Mouse (Mus musculus) embryonic facial prominence, embryonic 14.5 days (tissue): ENCODE results near the gene Olfr1282. TPM values are rescaled to one million over a fixed set of nuclear protein-coding genes. Genes with fewer than 3 reads are reported as not detected.

ENCODE experiments used
- polyA plus RNA-seq: library from polyadenylated mRNA; unstranded; fragments of >200 nt; fragmentation: Nextera tagmentation; extraction: Ambion mirVana; gene quantifications from 2 replicates; pipeline ENCODE4 v1.2.1, GENCODE M21; 2014

Olfr1282 gene
- polyA plus RNA-seq, 1 experiment from 2014 or later = not detected

Other genes starting within 250 kb of the Olfr1282 start
- gene Gm13941, start 230.1 kb downstream of the Olfr1282 start, polyA plus RNA-seq = not detected in 2 replicates
- not detected in 2 replicates for gene Gm15130, start 183.1 kb downstream of the Olfr1282 start, polyA plus RNA-seq
- gene 4930430A15Rik, start 106.5 kb downstream of the Olfr1282 start, polyA plus RNA-seq = not detected in 2 replicates
- not detected in 2 replicates for gene Olfr1275, start 100.8 kb downstream of the Olfr1282 start, polyA plus RNA-seq
- not detected in 2 replicates for gene Olfr1276, start 81.6 kb downstream of the Olfr1282 start, polyA plus RNA-seq
- not detected in 2 replicates for gene Olfr1277, start 62.0 kb downstream of the Olfr1282 start, polyA plus RNA-seq
- gene Olfr1278, start 45.9 kb downstream of the Olfr1282 start, polyA plus RNA-seq = not detected in 2 replicates
- gene Olfr1279, start 35.4 kb downstream of the Olfr1282 start, polyA plus RNA-seq = not detected in 2 replicates
- gene Olfr1280, start 22.1 kb downstream of the Olfr1282 start, polyA plus RNA-seq = not detected in 2 replicates
- not detected in 2 replicates for gene Olfr1281, start 9.6 kb downstream of the Olfr1282 start, polyA plus RNA-seq
- not detected in 2 replicates for gene Olfr1283, start 30.7 kb upstream of the Olfr1282 start, polyA plus RNA-seq
- not detected in 2 replicates for gene Olfr1284, start 39.4 kb upstream of the Olfr1282 start, polyA plus RNA-seq
- not detected in 2 replicates for gene Olfr1286, start 87.0 kb upstream of the Olfr1282 start, polyA plus RNA-seq
- not detected in 2 replicates for gene Olfr1287, start 113.1 kb upstream of the Olfr1282 start, polyA plus RNA-seq
- gene Olfr1288, start 138.0 kb upstream of the Olfr1282 start, polyA plus RNA-seq = not detected in 2 replicates
- gene Olfr1289, start 144.7 kb upstream of the Olfr1282 start, polyA plus RNA-seq = not detected in 2 replicates
- not detected in 2 replicates for gene Olfr1290, start 157.8 kb upstream of the Olfr1282 start, polyA plus RNA-seq
- gene Olfr1291-ps1, start 161.1 kb upstream of the Olfr1282 start, polyA plus RNA-seq = not detected in 2 replicates
- not detected in 2 replicates for gene Olfr1293-ps, start 189.1 kb upstream of the Olfr1282 start, polyA plus RNA-seq
- gene Olfr1294, start 204.2 kb upstream of the Olfr1282 start, polyA plus RNA-seq = not detected in 2 replicates
- gene Olfr1295, start 233.6 kb upstream of the Olfr1282 start, polyA plus RNA-seq = 0.22 TPM in 1 of 2 replicates, not detected in the other